ENCODE assay signal across 24 mouse cellular contexts in the genomic region with DNA sequence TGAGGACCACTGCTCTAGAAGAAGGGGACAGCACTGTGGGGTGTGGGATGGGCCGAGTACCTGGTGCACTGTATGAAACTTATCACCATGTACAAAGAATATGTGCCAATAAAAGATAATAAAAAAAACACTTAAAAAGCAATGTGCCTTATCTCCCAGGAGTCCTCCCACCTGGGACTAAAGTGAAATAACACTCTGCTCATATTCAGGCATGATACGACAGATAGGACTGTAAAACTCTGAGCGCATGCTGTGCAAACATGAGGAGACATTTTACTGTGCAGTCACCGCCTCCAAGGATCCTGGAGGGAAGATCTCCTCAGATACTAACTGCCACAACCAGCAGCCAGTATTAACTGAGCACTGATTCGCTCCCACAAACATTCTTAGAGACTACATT. TPM values are rescaled to one million over a fixed set of nuclear protein-coding genes. Genes with fewer than 3 reads are reported as not detected.
DNase-seq lines count a peak whose midpoint lies in the region; ATAC-seq and TF ChIP-seq lines count a peak whose summit lies in the region.
"Had no signal": no experiment of that assay in that cellular context is flagged by ENCODE, and none has a peak within 500 bp of the region (broad histone marks: within the 10 kb centered on the region; RNA-seq: fewer than 3 reads in every experiment).

No protein-coding gene starts in this region.

- TF ChIP-seq CTCF in liver, postnatal 0 days (IDR thresholded peaks at IDR 0.05; ENCODE audit: low read depth) = no peak

- no peaks in the 10 kb centered on the region for H3K9me3 ChIP-seq in liver, embryonic 11.5 days (ENCODE audit: control insufficient read depth, low read length)
- no peaks in the 10 kb centered on the region for H3K9me3 ChIP-seq in liver, postnatal 0 days (ENCODE audit: low read length)
- no peaks in the 10 kb centered on the region for H3K9me3 ChIP-seq in intestine, embryonic 15.5 days
- H3K9me3 ChIP-seq in liver, embryonic 13.5 days (replicated peaks) = no peaks in the 10 kb centered on the region
- no peaks in the 10 kb centered on the region for H3K9me3 ChIP-seq in forebrain, embryonic 12.5 days
- H3K9me3 ChIP-seq: embryonic facial prominence, embryonic 12.5 days; heart, embryonic 10.5 days; hindbrain, embryonic 13.5 days had no signal

- DNase-seq in liver, embryonic 11.5 days (ENCODE audit: low spot score) = no peak
- DNase-seq in liver, postnatal 0 days = no peak
- no peak for DNase-seq in liver, embryonic 13.5 days
- DNase-seq in right cerebral cortex, adult 18-20 months = no peak
- DNase-seq in natural killer cell, adult 2 months (ENCODE audit: low spot score in 2 of 2) = no peak
- DNase-seq: adrenal gland, postnatal 14 days; B cell, adult 2 months; cerebellum, adult 11 months; cerebellum, adult 8-10 months; cerebellum, postnatal 14 days; embryo, embryonic 11 days; gastrocnemius, postnatal 10 days; heart, adult 18-20 months; heart, postnatal 10 days; heart, postnatal 4 days had no signal

- no peak overlapping the region for H3K27ac ChIP-seq in liver, embryonic 11.5 days (ENCODE audit: low read depth, low read length)
- no peak overlapping the region for H3K27ac ChIP-seq in liver, postnatal 0 days (ENCODE audit: low read depth)
- no peak overlapping the region for H3K27ac ChIP-seq in intestine, embryonic 15.5 days
- no peak overlapping the region for H3K27ac ChIP-seq in liver, embryonic 13.5 days
- H3K27ac ChIP-seq in forebrain, embryonic 12.5 days = no peak overlapping the region
- H3K27ac ChIP-seq: embryonic facial prominence, embryonic 12.5 days; heart, embryonic 10.5 days; hindbrain, embryonic 13.5 days had no signal

- H3K4me1 ChIP-seq in liver, embryonic 11.5 days (replicated peaks; ENCODE audit: control insufficient read depth, insufficient read depth, low read length) = no peaks in the 10 kb centered on the region
- H3K4me1 ChIP-seq in liver, postnatal 0 days (ENCODE audit: insufficient read depth) = peaks cover 5% of the 10 kb centered on the region
- 0 out of 2 replicates have a peak, but pooled peaks cover 10% of the 10 kb centered on the region for H3K4me1 ChIP-seq in intestine, embryonic 15.5 days (replicated peaks)
- H3K4me1 ChIP-seq in liver, embryonic 13.5 days (replicated peaks) = no peaks in the 10 kb centered on the region
- H3K4me1 ChIP-seq in forebrain, embryonic 12.5 days = no peaks in the 10 kb centered on the region
- H3K4me1 ChIP-seq: embryonic facial prominence, embryonic 12.5 days; hindbrain, embryonic 13.5 days had no signal

- TF ChIP-seq EP300 in liver, postnatal 0 days (IDR thresholded peaks at IDR 0.05; ENCODE audit: low read depth) = no peak

- H3K9ac ChIP-seq in liver, embryonic 11.5 days (ENCODE audit: low read depth, low read length) = no peak overlapping the region
- no peak overlapping the region for H3K9ac ChIP-seq in liver, postnatal 0 days (replicated peaks)
- no peak overlapping the region for H3K9ac ChIP-seq in intestine, embryonic 15.5 days
- no peak overlapping the region for H3K9ac ChIP-seq in liver, embryonic 13.5 days
- no peak overlapping the region for H3K9ac ChIP-seq in forebrain, embryonic 12.5 days
- H3K9ac ChIP-seq: embryonic facial prominence, embryonic 12.5 days; hindbrain, embryonic 13.5 days had no signal

- H3K27me3 ChIP-seq in liver, embryonic 11.5 days (replicated peaks; ENCODE audit: control insufficient read depth, insufficient read depth, low read length) = no peaks in the 10 kb centered on the region
- H3K27me3 ChIP-seq in liver, postnatal 0 days (ENCODE audit: insufficient read depth, low read length) = no peaks in the 10 kb centered on the region
- no peaks in the 10 kb centered on the region for H3K27me3 ChIP-seq in intestine, embryonic 15.5 days (replicated peaks)
- no peaks in the 10 kb centered on the region for H3K27me3 ChIP-seq in liver, embryonic 13.5 days
- H3K27me3 ChIP-seq in forebrain, embryonic 12.5 days = no peaks in the 10 kb centered on the region
- H3K27me3 ChIP-seq: embryonic facial prominence, embryonic 12.5 days; hindbrain, embryonic 13.5 days; Patski had no signal

- peak; percentile 43; the same call in 1 of the 2 replicates for ATAC-seq in liver, embryonic 11.5 days (replicated peaks; ENCODE audit: low FRiP score)
- no peak for ATAC-seq in liver, postnatal 0 days
- ATAC-seq in intestine, embryonic 15.5 days = peak; percentile 75
- peak; percentile 43; the same call in 1 of the 2 replicates for ATAC-seq in liver, embryonic 13.5 days (ENCODE audit: low read depth)
- no peak for ATAC-seq in forebrain, embryonic 12.5 days (ENCODE audit: low FRiP score)
- ATAC-seq: activated CD4-positive, CD25-positive, alpha-beta regulatory T cell, adult 4 months; CD4-positive, CD25-positive, alpha-beta regulatory T cell, adult 4 months; forebrain, embryonic 16.5 days; Patski had no signal

- H3K36me3 ChIP-seq in liver, embryonic 11.5 days (ENCODE audit: control insufficient read depth, insufficient read depth, low read length) = no peaks in the 10 kb centered on the region
- H3K36me3 ChIP-seq in liver, postnatal 0 days (replicated peaks; ENCODE audit: insufficient read depth, low read length) = no peaks in the 10 kb centered on the region
- H3K36me3 ChIP-seq in intestine, embryonic 15.5 days = no peaks in the 10 kb centered on the region
- H3K36me3 ChIP-seq in liver, embryonic 13.5 days = no peaks in the 10 kb centered on the region
- no peaks in the 10 kb centered on the region for H3K36me3 ChIP-seq in forebrain, embryonic 12.5 days (replicated peaks)
- H3K36me3 ChIP-seq: embryonic facial prominence, embryonic 12.5 days; heart, embryonic 10.5 days; hindbrain, embryonic 13.5 days had no signal

- 76% methylated on average over 5 of the region's 5 CpGs for WGBS in liver, embryonic 11.5 days
- 73% methylated on average over 5 of the region's 5 CpGs for WGBS in liver, postnatal 0 days (ENCODE audit: insufficient replicate concordance)
- WGBS in intestine, embryonic 15.5 days = 66% methylated on average over 5 of the region's 5 CpGs
- WGBS in liver, embryonic 13.5 days (ENCODE audit: insufficient replicate concordance) = 54% methylated on average over 5 of the region's 5 CpGs
- WGBS in forebrain, embryonic 12.5 days = 91% methylated on average over 5 of the region's 5 CpGs

- no peak overlapping the region for H3K4me2 ChIP-seq in liver, embryonic 11.5 days
- no peak overlapping the region for H3K4me2 ChIP-seq in liver, postnatal 0 days (ENCODE audit: low read depth, low read length)
- no peak overlapping the region for H3K4me2 ChIP-seq in intestine, embryonic 15.5 days (replicated peaks)
- H3K4me2 ChIP-seq in liver, embryonic 13.5 days = no peak overlapping the region
- no peak overlapping the region for H3K4me2 ChIP-seq in forebrain, embryonic 12.5 days
- H3K4me2 ChIP-seq: embryonic facial prominence, embryonic 12.5 days; hindbrain, embryonic 13.5 days had no signal

- no peak overlapping the region for H3K4me3 ChIP-seq in liver, embryonic 11.5 days (ENCODE audit: low read depth, low read length)
- no peak overlapping the region for H3K4me3 ChIP-seq in liver, postnatal 0 days (ENCODE audit: low read depth, low read length)
- H3K4me3 ChIP-seq in intestine, embryonic 15.5 days (replicated peaks) = no peak overlapping the region
- no peak overlapping the region for H3K4me3 ChIP-seq in liver, embryonic 13.5 days (replicated peaks)
- H3K4me3 ChIP-seq in forebrain, embryonic 12.5 days (replicated peaks) = no peak overlapping the region
- H3K4me3 ChIP-seq: embryonic facial prominence, embryonic 12.5 days; heart, embryonic 10.5 days; hindbrain, embryonic 13.5 days had no signal

RNA-seq across cellular contexts. Expression of a gene that starts 53.5 kb away (rescaled TPM):
- polyA plus RNA-seq in liver, embryonic 11.5 days (2014; fragmentation: Nextera tagmentation; extraction: Ambion mirVana) = 4.9 and 7.9 TPM in 2 replicates
- 1.5 and 1.8 TPM in 2 replicates for polyA plus RNA-seq in liver, postnatal 0 days (2015; fragmentation: Nextera tagmentation; extraction: Ambion mirVana)
- polyA plus RNA-seq in intestine, embryonic 15.5 days (2015; fragmentation: Nextera tagmentation; extraction: Ambion mirVana) = 21.1 and 21.4 TPM in 2 replicates
- polyA plus RNA-seq in liver, embryonic 13.5 days (2015; fragmentation: Nextera tagmentation; extraction: Ambion mirVana) = 2.5 and 3.5 TPM in 2 replicates
- 18.6 and 20.8 TPM in 2 replicates for polyA plus RNA-seq in forebrain, embryonic 12.5 days (2016; fragmentation: Nextera tagmentation; extraction: Ambion mirVana)

Comparison
In these comparisons a context has a peak if more than half of its experiments do, and no peak if none do; other contexts are left out.
1. ATAC-seq: peak in liver, embryonic 11.5 days (single experiment), intestine, embryonic 15.5 days (single experiment) and liver, embryonic 13.5 days (single experiment); none in liver, postnatal 0 days (single experiment) and forebrain, embryonic 12.5 days (single experiment).